Mouse (Mus musculus) layer of hippocampus, adult 9-11 months (tissue): ENCODE results near the gene Cnn2.

Experiments used
- DNase-seq: peaks from one replicate; pipeline ENCODE4 v3.0.0; 2022

Gene Cnn2

DNA sequence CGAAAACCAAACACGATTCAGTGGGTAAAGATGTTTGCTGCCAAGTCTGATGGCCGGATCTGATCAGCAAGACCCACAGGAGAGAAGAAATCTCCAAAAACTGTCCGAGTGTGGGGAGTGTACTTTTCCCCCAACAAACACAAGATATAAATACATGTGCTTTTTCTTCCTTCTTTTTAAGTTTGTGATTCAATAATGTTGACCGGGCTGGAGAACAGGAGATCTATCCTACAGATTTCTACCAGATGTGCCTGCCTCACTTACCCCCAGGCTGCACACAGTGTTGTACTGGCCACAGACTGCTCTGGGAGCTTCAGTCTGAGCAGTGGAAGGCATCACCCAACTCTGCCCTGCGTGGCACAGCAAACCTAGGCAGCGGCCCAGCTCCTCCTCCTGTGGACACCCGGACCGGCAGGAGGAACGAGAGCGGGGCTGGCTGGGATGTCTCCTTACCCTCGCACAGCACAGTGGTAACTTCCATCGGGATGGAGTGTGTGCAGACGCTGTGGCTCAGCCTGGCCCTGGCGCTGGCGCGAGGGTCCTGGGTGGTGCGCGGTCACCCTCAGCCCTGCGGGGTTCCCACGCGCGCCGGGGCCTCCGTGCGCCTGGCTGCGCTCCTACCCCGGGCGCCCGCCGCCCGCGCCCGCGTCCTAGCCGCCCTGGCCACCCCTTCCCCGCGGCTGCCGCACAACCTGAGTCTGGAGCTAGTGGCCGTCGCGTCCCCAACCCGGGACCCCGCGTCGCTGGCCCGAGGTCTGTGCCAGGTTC is 17.8 kb upstream of the Cnn2 start, which contains the start of gene Grin3b:
Gene Grin3b, plus strand, starts transcription at position 301 of the 768 bp plus-strand sequence.
- DNase-seq, result no peak

DNA sequence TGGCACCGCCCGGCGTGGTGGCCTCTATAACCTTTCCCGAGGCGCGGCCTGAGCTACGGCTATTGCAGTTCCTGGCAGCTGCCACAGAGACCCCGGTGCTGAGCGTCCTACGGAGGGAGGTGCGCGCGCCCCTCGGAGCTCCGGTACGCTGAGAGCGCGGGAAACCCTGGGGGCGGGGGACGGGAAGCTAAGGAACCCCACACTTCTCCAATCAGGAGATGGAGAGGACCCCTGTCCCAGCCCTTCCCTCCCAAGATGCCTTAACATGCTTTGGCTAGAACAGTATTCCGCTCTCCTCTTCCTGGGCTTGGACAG is 17.2 kb upstream of the Cnn2 start:
- no peak for DNase-seq

DNA sequence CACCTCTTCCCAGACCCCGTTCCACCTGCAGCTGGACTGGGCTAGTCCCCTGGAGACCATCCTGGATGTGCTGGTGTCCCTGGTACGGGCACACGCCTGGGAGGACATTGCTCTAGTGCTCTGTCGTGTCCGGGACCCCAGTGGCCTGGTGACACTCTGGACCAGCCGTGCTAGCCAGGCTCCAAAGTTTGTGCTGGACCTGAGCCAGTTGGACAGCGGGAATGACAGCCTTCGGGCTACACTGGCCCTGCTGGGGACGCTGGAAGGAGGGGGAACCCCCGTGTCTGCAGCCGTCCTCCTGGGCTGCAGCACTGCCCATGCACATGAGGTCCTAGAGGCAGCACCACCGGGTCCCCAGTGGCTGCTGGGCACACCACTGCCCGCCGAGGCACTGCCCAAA is 15.6 kb upstream of the Cnn2 start:
- no peak for DNase-seq

DNA sequence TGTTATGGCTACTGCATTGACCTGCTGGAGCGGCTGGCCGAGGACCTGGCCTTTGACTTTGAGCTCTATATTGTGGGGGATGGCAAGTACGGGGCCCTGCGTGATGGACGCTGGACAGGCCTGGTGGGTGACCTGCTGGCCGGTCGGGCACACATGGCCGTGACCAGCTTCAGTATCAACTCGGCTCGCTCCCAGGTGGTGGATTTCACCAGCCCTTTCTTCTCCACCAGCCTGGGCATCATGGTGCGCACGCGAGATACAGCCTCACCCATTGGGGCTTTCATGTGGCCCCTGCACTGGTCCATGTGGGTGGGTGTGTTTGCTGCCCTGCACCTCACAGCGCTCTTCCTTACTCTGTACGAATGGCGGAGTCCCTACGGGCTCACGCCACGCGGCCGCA is 14.3 kb upstream of the Cnn2 start:
- DNase-seq, result no peak

DNA sequence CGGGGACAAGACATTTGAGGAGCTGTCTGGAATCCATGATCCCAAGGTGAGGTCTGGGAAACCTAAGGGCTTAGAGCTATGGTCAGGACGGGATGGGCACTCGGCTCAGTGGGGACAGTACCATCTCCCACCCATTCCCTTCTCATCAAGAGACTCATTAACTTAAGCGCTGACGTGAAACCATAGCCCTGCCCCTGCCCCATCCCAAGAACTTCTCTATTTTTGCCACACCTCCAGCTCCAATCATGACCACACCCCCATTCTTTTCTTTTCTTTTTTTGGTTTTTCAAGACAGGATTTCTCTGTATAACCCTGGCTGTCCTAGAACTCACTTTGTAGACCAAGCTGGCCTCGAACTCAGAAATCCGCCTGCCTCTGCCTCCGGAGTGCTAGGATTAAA is 13.7 kb upstream of the Cnn2 start:
- DNase-seq, result no peak

DNA sequence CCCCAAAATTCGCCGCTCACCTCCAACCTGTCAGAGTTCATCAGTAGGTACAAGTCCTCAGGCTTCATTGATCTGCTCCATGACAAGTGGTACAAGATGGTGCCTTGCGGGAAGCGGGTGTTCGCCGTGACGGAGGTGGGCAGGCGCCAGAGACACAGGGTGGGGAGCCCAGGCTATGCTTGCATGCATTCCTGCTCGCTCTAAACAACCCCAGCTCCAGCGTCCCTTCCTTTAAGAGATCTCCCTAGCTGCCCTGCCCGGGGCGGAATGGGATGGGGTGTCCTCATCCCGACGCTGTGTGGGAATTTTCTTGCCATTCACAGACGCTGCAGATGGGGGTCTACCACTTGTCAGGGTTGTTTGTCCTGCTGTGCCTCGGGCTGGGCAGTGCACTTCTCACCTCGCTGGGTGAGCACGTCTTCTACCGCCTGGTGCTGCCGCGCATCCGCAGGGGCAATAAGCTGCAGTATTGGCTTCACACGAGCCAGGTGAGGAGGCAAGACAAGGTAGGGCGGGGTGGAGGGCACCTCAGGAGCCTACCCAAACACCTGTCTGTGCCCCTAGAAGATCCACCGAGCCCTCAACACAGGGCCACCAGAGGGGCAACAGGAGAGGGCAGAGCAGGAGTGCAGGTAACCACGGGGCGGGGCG is 12.2 kb upstream of the Cnn2 start:
- DNase-seq, result no peak

DNA sequence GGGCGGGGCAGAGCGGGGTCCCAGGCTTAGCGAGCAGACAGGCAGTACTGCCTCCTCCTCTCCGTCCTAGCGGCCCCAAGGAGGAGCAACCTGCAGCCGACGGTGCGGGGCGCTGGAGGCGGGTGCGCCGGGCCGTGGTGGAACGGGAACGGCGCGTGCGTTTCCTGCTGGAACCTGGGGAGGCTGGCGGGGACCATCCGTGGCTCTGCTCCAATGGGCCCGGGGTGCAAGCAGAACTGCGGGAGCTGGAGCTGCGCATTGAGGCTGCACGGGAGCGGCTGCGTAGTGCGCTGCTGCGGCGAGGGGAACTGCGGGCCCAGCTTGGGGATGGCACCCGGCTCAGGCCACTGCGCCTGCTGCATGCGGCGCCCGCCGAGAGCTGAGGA is 11.7 kb upstream of the Cnn2 start:
- DNase-seq, result no peak

DNA sequence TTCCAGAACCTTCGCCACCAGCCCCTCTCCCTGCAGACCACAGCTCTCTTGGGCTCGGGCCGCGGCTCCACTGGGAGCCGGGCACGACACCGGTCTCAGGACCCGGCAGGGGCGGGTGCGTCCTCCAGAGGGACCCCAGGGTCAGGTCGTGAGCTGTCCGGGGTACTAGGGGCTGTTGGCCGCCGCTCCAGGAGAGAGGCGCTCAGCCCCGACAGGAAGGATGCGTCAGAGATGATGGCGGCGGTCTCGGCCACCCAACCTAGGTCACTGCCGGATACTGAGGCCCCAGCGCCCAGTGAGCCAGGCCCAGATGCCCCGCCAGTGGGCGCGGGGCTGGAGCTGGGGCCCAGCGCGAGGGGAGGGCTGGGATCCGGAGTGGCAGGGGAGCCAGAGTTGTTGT is 11.1 kb upstream of the Cnn2 start:
- no peak for DNase-seq

DNA sequence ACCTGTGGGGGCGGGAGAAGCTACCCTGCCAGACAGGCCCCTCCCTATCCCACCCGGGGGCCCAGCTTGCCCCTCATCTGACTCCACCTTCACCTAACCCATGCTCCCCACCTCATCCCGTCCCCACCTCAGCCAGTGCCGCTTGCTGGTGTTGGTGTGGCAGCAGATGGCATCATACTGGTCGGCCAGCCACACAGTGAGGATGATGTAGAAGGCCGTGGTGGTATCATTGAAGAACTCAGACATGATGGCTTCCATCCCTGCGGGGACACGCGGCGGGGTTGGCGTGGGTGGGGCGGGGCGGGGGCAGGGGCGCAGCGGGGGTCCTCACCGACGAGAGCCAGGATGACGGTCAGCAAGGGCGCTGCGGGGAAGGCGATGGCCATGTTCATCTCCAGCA is 10.3 kb upstream of the Cnn2 start:
- no peak for DNase-seq

DNA sequence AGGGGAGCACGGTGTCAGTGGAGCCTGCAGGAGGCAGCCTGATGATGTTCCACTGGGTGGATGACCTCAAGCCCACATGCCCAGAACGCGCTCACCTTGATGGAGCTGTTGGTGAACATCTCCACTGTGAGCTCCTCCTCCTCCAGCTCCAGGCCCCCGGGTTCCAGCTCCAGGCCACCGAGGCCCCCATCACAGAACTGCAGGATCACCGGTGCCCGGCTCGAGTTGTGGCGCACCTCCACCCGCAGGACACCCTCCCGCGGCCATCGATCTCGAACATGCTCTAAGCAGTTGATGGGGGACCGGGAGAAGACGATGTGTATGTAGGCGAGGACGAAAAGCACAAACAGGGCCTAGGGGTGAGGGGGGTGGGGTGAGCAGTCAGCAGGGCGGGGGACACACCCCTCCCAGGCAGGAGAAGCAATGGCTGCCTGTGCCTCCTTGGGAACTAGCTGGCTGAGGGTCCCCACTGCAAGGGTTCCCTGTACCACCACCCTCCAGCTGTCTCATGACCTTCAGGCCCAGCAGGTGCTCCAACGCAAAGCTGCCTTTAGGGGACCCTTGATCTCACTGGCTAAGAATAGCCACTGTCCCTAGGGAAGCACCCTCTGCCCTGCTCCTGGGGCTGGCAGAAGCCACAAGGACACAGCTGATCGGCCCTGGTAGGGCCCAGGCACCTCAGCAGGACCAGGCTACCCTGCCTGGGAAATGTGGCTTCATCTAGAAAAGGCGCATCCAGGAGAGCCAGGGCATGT is 8.8 kb upstream of the Cnn2 start:
- DNase-seq, result no peak

DNA sequence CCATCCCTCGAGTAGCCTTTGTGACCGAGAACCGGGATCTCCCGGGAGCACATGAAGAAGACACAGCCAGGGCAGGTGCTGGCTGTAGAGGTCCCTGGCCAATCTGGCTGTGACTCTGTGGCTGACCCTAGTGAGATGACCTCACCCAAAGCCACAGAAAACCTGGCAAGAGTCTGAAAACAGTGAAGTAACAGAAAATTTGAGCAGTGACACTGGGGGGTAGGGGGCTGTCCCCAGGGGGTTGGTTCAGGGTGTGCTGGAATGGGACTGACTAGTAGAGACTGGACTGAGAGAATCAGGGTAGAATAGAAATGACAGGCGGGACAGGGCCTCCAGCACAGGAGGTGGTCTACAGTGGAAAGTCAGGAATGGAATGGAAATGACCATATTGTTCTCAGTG is 5.2 kb upstream of the Cnn2 start:
- no peak for DNase-seq

DNA sequence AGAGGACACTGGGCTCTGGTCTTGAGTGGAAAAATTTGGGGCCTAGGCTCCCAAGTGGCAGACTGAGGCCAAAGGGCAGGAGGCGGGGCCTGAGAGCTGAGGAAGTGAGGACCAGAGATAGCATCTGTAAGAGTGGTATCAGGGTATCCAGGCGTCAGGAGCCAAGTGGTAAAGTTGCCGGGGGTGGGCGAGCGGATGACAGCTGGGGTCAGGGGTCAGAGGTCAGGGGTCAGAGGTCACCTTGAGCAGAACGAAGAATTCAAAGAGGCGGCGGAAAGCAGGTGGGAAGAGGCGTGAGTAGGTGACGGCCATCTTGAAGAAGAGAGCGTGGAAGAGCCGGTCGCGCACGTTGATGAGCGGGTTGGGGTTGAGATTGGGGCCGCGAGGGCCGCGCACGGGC is 4.7 kb upstream of the Cnn2 start:
- DNase-seq, result peak; percentile 78

DNA sequence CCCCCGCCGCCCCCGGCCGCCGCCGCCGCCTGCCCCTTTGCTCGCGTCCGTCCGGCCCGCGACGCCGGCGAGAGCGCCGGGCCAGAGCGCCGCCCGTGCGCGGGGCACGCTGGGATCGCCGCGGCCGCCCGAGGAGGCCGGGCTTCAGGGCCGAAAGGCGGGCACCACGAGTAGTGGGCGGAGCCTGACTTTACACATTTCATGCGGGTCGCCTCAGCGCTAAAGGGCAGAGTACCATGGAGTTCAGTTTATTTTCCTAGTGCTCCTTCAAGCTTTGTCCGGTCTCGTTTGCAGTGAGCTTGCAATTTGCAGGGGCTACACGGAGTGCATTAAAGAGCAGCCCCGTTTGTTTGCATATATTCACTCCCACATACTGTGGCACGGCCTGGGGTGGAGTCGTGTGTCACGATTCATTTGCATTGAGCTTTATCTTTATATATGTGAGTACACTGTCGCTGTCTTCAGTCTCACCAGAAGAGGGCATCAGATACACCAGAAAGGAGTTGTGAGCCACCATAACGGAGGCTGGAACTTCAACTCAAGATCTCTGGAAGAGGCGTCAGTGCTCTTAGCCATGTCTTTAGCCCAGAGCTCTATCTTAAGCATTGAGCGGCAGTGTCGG is 4.1 kb upstream of the Cnn2 start, which contains the start of gene Tmem259:
Gene Tmem259, minus strand, starts transcription at position 136 of the 622 bp plus-strand sequence.
- DNase-seq, result peak; percentile 85

DNA sequence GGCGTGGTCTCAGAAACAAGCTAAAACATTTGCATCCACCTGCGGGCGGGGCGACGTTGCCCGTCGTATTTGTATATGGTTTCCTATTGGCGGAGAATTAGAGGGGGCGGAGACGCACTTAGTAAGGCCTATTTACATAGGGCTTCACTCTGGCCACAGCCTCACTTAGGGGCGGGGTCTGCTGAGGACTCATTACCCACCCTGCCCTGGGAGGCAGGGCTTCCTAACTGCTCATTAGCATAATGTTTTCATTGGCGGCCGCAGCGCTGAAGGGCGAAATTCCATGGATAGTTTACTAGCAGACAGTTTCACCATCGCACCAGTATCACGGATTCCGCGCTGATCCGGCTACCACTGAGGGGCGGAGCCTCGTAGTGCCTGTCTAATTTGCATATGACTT is 3.5 kb upstream of the Cnn2 start:
- peak; percentile 100 for DNase-seq

DNA sequence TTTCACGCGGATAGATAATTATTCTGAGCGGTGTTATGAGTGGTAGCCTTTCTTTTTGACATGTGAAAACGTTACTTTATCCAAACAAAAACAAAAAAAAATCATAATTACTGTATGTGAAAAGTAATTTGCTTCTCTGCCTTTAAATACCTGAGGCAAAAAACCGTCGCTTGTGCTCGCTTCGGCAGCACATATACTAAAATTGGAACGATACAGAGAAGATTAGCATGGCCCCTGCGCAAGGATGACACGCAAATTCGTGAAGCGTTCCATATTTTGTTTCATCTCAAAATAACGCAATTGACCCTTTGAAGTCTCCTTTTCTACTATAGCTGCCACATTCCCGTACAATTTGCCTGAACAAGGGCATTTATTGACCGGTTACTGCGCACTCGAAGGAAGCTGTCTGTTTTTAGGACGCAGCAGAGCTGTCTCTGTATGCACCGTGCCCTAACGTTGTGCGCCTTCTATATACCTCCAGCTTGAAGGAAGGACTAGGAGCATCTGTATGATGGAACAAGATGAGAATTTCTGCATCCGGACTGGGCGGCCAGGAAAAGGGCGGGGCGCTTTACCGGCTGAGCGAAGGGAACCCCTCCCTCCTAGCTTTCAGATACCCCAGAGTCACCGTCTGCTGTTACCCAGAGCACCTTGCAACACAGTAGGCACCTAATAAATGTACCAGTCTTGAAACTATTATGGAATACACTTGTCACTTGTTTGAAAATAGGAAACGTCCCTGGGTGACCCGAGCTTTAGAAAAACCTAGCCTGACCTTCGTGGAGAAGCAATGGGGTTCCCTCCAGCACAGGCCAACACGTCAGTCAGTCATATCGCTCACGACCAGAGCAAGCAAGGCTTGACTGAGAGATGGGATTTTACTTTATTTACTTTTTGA is 2.8 kb upstream of the Cnn2 start:
- DNase-seq, result peak; percentile 69

DNA sequence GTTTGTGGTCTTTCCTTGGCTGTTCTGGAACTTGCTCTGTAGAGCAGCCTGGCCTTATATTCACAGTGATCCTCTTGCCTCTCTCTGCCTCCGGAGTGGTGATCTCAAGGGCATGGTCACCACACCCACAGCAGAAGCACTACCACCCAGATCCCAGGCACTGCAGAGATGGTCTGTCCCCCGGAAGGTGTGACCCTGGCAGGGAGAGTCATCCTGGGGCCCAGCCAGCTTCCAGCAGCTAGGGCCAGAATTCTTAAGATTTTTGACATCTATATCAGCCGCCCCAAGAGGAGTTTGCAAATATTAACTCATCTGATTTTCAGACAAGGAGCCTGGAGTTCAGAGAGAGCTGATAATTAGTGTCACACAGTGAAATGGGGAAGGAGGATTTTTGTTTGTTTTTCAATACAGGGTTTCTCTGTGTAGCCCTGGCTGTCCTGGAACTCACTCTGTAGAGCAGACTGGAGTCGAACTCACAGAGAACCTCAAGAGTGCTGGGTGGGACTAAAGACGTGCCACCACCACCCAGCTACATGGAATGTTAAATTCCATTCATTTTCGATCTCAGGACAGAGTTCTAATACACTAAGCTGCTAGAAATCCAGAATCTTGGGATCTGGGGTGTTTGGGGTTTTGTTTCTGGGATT is 2.0 kb upstream of the Cnn2 start:
- no peak for DNase-seq

DNA sequence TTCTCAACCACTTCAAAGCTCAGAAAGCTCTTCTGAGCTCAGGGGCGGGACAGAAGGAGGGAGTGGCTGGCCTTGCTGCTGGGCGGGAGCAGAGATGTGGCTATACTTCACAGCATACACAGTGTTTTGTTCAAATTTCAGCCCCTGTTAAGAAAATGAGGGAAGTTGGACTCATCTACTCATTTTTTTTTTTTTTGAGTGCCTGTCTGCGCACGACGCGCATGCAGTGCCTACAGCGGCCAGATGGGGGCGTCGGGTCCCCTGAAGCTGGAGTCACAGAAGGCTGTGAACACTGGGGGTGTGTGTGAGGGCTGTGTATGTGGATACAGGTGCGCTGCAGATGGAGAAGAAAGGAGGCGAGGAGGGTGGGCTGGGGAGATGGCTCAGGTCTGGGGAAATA is 1.4 kb upstream of the Cnn2 start:
- peak; percentile 85 for DNase-seq

DNA sequence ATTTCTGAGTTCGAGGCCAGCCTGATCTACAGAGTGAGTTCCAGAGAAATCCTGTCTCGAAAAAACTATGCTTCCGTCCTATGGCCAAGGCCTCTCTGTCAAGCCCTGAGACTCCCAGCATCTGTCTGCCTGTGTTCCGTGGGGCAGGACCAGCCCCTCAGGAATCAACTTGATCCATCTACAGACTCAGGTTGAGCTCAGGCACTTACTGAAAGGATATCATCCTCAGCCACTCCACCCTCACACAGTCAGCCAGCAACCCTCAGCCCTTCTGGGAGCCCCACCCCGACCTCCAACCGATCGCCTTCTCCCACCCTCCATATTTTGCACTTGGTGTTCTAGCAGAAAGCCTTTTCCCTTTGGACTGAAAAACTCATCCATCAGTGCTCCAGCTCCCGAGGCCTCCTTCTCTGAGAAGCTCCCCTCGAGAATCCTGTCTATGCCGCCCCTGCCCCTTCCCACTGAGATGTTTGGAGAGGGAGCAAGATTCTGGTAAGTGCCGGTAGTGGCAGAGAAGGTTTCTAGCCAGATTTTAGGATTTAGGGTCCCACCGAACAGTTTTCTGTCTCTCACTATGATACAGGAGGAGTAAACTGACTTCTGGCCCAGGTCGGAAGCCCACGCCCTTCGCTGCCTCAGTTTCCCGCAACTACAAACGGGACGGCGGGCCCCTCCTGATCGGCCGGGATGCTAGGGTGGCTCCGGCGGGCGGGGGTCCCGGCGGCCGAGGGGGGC is 446 bp upstream of the Cnn2 start:
- DNase-seq, result no peak

DNA sequence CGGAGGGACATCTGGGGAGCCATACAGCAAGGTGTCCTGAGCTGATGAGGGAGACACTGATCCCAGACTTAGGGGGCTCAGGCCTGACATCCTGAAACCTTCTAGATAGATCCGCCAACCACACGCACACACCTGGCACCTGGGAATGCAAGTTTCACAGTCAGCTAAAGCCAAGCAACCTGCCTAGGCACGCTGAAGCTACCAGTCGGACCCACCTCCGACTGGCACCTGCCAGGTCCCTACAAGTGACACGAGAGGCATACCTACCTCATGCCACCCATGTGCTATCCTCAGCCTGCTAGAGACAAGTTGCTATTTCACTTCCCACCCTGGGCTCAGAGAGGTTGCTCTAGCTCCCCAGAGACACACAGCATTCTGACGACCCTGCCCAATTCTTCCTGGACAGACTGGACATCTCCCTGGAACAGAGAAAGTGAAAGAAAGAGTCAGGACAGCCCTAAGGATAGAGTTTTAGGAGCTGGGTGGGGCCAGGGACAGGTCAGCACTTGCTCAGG is 945 bp downstream of the Cnn2 start:
- DNase-seq, result no peak

DNA sequence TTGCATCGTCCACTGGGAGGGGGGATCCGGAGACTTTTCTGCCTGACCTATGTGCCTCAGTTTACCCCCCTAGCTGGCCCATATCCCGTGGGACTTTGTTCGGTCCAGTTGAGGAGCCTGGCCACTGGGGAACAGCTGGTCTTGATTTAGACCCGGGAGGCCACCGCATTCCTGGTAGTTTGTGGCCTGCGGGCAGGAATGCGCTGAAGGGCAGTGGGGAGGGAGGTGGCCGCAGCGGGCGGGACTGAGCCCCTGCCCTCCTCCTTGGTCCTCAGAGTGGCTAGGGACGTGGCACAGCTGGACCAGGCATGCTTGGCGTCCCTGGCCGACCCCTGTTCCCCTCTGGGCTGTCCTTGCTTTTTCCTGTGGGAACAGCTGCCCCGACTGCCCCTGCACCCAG is 1.5 kb downstream of the Cnn2 start:
- DNase-seq, result no peak

DNA sequence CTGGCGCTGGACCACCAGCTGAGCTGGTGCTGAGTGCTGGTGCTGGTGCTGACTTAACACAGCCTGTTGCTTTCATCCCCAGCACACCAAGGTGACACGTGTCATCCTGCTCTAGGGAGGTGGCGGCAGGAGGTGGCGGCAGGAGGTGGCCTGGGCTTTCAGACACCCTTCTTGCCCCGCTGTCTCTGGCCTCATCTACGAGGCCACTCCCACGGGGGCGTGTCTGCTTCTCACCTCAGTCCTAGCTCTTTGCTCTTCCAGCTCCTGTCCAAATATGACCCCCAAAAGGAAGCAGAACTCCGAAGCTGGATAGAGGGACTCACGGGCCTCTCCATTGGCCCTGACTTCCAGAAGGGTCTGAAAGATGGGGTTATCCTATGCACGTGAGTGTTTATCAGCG is 2.7 kb downstream of the Cnn2 start:
- no peak for DNase-seq
